Mouse (Mus musculus) E14TG2a.4 (cell line): Measurements from ENCODE around the gene Slc4a3.

Experiments used
- CTCF ChIP-seq: conservative IDR thresholded peaks from 2 replicates; pipeline ENCODE4 v1.5.1; 2014; ENCODE audit warnings: low read length
- NANOG ChIP-seq: IDR thresholded peaks from 2 replicates; pipeline ENCODE4 v1.6.1; 2014; ENCODE audit warnings: borderline replicate concordance, low read length, mixed read lengths

DNA sequence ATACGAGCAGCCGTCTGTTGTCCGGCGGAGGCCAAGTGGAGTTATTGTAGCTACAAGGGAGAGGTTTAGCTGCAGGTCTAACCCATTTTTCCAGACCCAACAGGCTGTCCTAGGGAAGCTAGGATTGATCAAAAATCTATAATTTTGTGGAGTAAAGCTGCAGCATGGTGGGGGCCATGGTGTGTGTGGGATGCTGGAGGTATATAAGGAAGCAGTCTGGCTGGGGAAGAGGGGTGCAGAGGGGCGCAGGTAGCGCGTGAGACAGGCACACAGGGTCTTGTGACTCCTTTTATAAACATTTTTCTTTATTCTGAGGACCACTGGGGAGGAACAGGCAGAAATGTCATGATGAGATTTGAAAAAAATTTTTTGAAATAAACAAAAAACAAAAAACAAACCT lies 57.5 kb downstream of the Slc4a3 start:
- TF ChIP-seq CTCF (no peak), NANOG (no peak)
